Mouse (Mus musculus) kidney, adult 9 months (tissue): Measurements from ENCODE around the gene Sdf2l1.

ENCODE experiments used
- DNase-seq: peaks from one replicate; pipeline ENCODE4 v3.0.0; 2022

Sdf2l1 gene

DNA sequence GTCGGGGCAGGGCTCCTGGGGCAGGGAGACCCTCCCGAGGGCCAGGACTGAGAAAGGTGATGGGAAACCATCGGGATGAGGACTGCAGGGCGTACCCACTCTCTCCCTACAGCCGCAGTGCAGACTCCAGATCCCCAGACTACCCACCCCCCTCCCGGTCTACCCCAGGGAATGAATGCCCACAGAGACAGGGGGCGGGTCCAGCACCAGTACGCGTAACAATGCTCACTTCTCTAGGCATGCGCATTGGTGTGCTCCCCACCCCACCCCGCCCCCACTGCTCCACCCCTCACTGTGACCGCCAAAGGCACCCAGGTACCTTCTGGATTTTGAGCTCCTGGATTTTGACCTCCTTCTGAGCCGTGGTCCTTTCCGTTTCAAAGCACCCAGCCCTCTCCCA is 10.6 kb downstream of the Sdf2l1 start:
- no peak for DNase-seq

DNA sequence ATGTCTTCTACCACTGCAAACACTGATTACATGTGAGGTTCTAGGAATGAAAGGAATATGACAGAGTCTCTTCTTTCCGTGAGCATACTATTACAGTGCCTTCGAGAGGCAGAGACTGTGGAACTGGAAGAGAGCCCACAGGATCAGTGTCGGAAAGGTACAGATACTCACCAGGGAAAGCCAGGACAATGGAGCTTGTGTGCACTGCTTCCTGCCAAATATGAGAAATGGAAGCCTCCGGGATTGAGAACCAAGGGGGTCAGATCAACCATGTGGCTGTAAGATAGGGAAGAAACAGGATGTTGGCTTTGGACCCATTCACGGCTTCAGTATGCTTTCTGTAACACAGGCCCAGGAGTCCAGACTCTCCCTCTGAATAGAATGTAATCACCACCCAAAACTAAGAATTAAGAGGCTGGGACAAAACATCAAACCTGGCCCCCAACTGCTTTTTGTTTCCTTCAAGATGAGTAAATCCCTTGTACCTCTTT is 14.8 kb downstream of the Sdf2l1 start:
- DNase-seq, result no peak

DNA sequence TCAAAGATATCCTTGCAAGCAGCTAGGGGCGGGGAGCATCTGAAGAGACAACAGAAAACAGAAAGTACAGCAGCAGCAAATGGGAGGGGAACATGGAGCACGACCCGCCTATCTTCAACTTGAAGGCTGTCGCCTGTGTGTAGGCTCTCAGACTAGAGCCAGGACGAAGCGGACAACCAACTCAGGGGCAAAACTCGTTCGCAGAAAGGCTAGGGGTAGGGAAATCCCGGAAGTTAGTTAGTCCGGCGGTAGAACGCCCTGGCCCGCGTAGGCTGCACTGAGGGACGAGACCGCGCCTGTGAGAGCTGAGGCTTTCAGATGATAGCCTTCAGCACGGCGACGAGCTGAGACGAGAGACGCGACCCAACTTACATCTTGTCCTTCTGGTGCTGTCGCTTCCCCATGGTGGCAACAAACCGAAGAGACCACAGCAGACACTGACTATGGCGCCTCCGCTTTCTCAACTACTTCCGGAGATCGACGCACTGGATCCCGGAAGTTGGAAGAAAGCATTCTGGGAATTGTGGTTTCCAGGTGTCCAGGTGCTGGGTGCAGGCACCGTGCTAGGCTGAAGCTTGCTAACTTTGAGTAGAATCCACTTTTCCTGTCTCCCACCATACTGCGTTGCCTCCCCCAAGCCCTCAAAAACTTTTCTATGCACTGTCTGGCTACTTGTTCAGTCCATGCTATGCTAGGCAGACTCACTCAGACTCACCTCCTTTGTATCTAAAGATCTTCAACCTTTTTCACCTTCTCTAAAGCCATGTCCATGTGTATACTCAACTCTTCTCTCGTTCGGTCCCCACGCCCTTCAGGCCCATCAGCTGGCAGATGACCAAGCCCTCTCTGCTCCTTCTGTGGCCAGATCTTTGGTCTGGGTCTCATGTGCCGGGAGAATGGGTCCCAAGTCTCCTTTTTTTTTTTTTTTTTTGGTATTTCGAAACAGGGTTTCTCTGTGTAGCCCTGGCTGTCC is 21.1 kb downstream of the Sdf2l1 start, which contains the start of gene Ppil2:
TSS of gene Ppil2 (minus strand) at position 487 of the 973 bp plus-strand sequence.
- DNase-seq, result peak; percentile 77

DNA sequence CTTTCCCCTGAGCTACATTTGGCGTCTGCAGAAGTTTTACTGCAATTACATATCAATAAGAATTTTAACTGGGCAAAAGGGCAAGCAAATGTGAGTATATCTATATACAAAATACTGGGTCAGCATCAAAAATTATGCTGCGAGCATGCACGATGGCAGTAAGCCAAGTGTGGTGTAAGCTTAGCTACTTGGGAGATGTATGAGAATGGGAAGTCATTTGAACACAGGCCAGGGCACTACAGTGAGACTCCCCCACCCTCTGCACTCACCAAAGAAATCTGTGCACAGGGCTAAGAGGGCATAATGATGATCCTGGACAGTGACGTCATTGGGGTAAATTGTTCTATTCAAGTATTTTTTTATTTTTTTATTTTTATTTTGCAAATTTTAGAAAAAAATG is 27.6 kb downstream of the Sdf2l1 start:
- DNase-seq, result no peak

DNA sequence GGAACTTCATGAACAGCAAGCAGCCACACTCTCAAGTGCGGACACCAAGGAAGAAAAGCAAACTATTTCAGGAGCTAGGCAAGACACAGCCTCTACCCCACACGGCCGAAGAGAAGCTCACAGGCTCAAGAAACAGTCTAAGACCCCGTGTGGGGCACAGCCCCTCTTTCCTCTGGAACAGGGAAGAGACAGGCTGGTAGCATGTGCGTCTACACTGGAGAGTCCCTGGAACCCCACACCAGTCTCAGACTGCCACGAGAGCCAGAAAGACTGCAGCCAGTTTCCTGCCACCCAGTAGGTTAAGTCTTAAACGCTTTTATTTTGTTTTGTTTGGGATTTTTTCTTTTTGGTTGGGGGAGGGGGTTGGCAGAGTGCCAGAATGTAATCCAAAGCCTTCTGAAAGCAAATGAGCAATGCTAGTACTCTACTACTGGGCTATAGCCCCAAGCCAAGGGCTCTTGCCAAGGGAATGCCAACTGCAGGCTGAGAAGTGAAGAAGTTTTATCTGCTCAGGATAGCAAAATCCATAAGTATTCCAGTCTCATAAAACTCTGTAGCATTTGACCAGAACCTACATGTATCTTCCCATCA is 29.5 kb downstream of the Sdf2l1 start:
- DNase-seq, result no peak

DNA sequence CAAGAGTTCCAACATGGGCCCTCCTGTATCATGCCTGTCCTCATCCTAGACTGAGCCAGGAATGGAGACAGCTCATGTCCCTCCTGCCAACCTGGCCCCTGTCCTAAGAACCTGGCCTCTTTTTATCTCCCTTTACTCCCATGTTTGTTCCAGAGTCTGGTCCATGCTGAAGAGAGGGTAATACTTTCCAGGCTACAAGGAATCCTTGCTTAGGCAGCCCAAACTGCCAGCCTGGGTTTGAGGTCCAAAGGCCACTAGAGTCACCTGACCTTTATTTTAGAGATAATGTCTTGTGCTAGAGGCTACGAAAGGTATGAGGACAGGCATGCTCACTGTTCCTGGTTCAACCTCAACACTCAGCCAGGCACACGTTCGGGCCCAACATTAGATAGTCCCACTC is 35.2 kb downstream of the Sdf2l1 start:
- DNase-seq, result peak; percentile 22

DNA sequence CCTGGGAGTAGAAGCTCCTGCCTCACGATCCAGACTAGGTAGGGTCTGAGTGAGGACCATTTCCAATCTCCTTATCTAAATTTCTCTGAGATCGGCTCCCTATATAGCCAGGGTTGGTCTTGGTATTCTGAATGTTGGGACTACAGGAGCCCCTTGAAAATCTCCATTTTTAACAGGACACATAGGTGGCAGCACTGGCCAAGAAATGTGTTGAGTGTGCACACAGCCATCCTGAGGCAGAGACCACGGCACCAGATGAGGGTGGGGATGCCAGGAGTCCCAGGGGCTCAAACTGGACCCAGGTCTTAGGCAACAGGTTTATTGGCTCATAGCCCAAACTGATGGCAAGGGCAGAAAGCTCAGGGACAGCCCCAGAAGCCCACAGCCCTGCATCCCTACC is 43.8 kb downstream of the Sdf2l1 start:
- DNase-seq, result no peak

DNA sequence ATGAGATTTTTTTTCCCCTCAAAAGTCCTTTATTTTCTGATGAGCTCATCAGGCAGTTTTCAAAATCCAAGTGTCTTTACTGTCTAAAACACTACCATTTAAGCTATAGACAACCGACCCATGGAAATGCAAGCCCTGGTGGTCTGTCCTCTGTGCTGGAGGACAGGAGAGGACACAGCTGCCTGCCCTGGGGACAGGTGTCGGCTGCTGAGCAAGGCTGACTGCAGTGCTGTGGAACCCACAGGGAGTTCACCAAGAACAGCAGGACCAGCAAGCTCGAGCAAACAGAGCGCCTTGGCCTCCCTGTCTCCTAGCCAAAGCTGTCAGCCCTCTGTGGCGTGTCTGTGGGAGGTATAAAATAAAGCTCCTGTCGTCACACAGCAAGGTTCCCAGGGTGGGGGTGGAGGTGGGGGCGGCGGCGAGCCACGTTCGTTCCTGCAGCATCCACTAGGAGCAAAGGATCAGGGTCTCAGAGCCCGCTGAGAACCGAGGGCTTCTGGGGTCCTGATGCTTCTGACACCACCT is 45.5 kb downstream of the Sdf2l1 start:
- no peak for DNase-seq

DNA sequence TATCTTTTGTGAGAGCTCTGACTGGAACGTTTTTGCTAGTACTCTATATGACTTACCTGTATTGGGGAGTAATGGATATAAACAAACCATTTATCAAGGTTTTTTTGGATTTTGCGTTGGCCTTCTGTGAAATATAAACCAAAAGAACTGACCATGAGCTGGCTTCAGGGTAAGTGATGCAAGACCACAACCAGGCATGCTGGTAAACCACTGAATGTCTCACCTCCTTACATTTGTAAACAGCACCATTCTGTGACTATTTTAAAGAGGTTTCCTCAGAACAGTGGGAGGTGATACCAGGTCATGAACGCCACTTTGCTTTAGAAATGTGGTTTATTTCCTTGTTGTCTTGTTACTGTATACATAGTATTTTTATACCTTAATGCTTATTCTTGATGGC is 45.9 kb downstream of the Sdf2l1 start:
- DNase-seq, result no peak

DNA sequence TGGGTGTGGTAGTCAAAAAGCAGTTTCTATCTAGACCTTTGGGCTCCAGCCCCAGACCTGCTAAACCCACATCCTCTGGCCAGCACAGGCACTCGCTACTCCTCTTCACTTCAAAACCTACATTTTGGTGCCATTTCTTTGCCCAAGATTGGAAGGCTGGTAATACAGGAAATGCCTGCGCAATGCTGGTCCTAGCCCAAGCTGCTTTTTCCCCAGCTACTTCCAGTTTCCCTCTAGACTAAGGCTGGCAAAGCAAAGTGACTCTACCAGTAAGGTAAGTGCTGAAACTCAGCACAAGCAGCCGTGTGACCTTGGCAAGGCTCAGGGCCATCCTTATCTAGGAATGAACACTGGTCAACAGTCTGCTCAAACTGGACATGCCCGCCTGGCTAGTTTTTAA is 46.5 kb downstream of the Sdf2l1 start:
- DNase-seq, result peak; percentile 29

DNA sequence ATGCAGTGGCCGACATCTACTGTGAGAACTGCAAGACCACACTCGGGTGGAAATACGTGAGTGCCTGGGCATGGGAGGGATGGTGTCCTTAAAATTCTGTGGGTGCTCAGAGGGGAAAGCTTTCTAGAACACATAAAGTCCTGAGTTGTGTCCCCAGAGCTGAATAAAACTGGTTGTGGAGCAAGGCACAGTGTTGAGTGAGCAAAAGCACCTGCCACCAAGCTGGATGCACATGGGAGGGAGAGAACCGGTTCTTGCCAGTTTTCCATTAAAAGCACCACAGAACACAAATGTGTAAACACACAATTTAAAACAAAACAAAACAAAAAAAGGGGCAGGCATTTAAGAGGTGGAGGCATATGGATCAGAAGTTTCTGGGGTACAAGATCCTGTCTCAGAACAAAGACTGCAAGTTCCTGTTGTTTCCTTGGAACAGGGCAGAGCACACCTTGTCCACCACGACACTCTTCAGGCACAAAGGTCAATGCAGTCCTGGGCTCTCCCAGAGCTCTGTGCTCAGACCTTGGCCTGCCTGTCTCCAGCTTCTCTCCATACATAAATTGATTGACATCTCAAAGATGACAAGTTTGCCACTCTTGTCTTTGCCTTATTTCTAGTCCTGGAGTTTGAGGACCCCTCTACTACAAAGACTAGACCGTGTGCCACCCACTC is 49.9 kb downstream of the Sdf2l1 start:
- peak; percentile 19 for DNase-seq
